Mouse (Mus musculus): Measurements from ENCODE around the gene Ccdc14. TPM values are rescaled to one million over a fixed set of nuclear protein-coding genes. Genes with fewer than 3 reads are reported as not detected.

The Ccdc14 gene
- polyA plus RNA-seq, 1 experiment from 2014 or later, result 8.5 TPM

DNA sequence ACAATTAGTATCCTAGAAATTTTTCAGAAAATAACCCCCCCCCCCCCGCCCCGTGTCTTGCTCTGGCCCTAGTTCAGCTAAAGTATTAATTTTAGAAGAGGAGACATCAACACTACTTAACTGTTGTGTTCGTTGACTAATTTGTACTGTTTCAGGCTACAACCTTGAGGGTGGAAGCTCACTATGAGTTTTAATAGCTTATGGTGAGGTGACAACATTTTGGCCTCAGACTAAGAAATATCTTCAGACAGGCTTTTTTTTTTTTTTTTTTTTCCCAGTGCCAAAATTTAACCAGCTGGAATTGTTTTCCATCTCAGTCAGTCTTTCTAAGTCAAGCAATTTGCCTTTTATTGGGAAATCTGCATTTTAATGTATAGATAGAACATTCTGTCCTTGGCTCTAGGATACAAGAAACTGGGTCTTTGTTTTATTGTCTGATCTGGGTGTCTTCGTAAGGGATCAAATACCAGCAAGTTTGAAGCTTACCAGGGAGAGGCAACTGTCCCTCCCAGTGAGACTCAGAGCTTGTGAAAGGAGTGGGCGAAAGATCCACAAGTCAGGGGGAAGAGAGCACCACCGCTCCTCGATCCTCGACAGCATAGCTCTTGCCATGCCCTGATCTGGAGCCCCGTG lies 73.7 kb downstream of the Ccdc14 start:
- no peaks in the 10 kb centered on the region for H3K4me1 ChIP-seq (replicated peaks; ENCODE audit: control insufficient read depth, insufficient read depth, low read length)
- H3K27me3 ChIP-seq (replicated peaks; ENCODE audit: control insufficient read depth, insufficient read depth, low read length), result no peaks in the 10 kb centered on the region
- H3K9me3 ChIP-seq (ENCODE audit: control insufficient read depth, low read length), result no peaks in the 10 kb centered on the region
- H3K4me2 ChIP-seq, result no peak overlapping the region
- no peaks in the 10 kb centered on the region for H3K36me3 ChIP-seq (ENCODE audit: control insufficient read depth, insufficient read depth, low read length)
- H3K27ac ChIP-seq (ENCODE audit: low read depth, low read length), result no peak overlapping the region
- no peak for DNase-seq (ENCODE audit: low spot score)
- 84% methylated on average over 9 of the region's 9 CpGs for WGBS
- H3K4me3 ChIP-seq (ENCODE audit: low read depth, low read length), result no peak overlapping the region
- no peak for ATAC-seq (replicated peaks; ENCODE audit: low FRiP score)
- H3K9ac ChIP-seq (ENCODE audit: low read depth, low read length), result no peak overlapping the region

DNA sequence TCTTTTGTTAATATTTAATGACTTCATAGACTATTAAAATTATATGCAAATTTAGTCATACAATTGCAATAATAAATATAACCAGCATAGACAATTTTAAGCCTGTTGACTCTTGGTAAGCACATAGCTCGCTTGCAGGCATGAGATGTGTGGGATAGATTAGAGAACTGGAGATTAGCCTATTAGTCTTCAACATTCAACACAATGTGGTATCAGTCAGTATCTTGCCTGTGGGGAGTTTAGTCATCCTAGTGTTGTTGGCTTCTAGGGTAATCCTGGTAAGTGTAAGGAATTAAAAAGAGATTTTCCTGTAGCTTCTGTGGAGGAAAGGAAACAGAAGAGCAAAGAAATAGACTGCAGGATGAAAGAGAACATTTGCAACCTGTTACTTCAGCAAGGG lies 75.2 kb downstream of the Ccdc14 start:
- H3K4me1 ChIP-seq (replicated peaks; ENCODE audit: control insufficient read depth, insufficient read depth, low read length), result no peaks in the 10 kb centered on the region
- ATAC-seq (replicated peaks; ENCODE audit: low FRiP score) (no peak), DNase-seq (ENCODE audit: low spot score) (no peak)
- H3K9ac ChIP-seq (ENCODE audit: low read depth, low read length), result no peak overlapping the region
- no peak overlapping the region for H3K27ac ChIP-seq (ENCODE audit: low read depth, low read length)
- no peak overlapping the region for H3K4me3 ChIP-seq (ENCODE audit: low read depth, low read length)
- WGBS, result 59% methylated on average over 1 of the region's 1 CpGs
- H3K4me2 ChIP-seq, result no peak overlapping the region
- H3K9me3 ChIP-seq (ENCODE audit: control insufficient read depth, low read length), result no peaks in the 10 kb centered on the region
- no peaks in the 10 kb centered on the region for H3K27me3 ChIP-seq (replicated peaks; ENCODE audit: control insufficient read depth, insufficient read depth, low read length)
- no peaks in the 10 kb centered on the region for H3K36me3 ChIP-seq (ENCODE audit: control insufficient read depth, insufficient read depth, low read length)

DNA sequence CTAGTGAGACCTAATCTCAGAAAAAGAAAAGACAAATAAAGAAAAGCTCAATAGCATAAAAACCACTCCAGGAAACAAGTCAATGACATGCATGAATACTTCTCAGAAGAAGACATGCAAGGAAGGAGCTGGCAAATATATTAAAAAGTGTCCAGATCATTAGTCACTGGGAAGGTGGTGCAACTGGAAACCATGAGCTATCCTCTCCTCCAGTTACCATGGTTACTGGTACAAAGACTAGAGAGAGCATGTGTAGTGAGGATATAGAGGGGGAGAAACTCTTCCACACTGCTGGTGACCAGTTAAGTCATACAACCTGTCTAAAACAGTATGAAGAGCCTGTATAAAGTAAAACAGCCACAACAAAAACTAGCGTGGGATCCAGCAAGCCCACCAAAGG lies 75.8 kb downstream of the Ccdc14 start:
- no peak overlapping the region for H3K4me2 ChIP-seq
- ATAC-seq (replicated peaks; ENCODE audit: low FRiP score) (no peak), DNase-seq (ENCODE audit: low spot score) (no peak)
- WGBS, result 83% methylated on average over 1 of the region's 1 CpGs
- no peak overlapping the region for H3K27ac ChIP-seq (ENCODE audit: low read depth, low read length)
- no peaks in the 10 kb centered on the region; the same call in 1 of the 2 replicates for H3K9me3 ChIP-seq (ENCODE audit: control insufficient read depth, low read length)
- H3K9ac ChIP-seq (ENCODE audit: low read depth, low read length), result no peak overlapping the region
- no peaks in the 10 kb centered on the region for H3K4me1 ChIP-seq (replicated peaks; ENCODE audit: control insufficient read depth, insufficient read depth, low read length)
- no peak overlapping the region for H3K4me3 ChIP-seq (ENCODE audit: low read depth, low read length)
- no peaks in the 10 kb centered on the region for H3K27me3 ChIP-seq (replicated peaks; ENCODE audit: control insufficient read depth, insufficient read depth, low read length)
- H3K36me3 ChIP-seq (ENCODE audit: control insufficient read depth, insufficient read depth, low read length), result no peaks in the 10 kb centered on the region

DNA sequence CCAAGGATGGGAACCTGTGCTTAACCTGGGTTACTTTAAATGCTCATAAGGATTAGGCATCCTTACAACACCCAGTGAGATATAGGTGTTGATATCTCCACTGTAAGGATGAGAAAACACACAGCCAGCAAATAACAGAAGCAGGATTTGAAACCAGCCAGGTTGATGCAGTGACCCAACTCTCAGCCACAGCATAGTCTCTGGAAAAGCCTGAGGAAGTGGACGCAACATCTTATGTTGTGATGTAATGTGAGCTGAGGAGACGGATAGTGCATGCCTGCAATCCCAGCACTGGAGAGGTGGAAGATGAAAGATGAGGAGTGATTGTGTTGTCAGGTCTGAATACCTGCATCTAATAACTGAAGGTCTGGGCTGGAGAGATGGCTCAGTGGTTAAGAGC lies 77.0 kb downstream of the Ccdc14 start:
- Histone ChIP-seq H3K4me2 (no peak overlapping the region), H3K27me3 (replicated peaks; ENCODE audit: control insufficient read depth, insufficient read depth, low read length) (no peaks in the 10 kb centered on the region), H3K4me3 (ENCODE audit: low read depth, low read length) (no peak overlapping the region), H3K36me3 (ENCODE audit: control insufficient read depth, insufficient read depth, low read length) (no peaks in the 10 kb centered on the region), H3K9me3 (ENCODE audit: control insufficient read depth, low read length) (no peaks in the 10 kb centered on the region; the same call in 1 of the 2 replicates), H3K9ac (ENCODE audit: low read depth, low read length) (no peak overlapping the region), H3K4me1 (replicated peaks; ENCODE audit: control insufficient read depth, insufficient read depth, low read length) (no peaks in the 10 kb centered on the region), H3K27ac (ENCODE audit: low read depth, low read length) (no peak overlapping the region)
- no peak for ATAC-seq (replicated peaks; ENCODE audit: low FRiP score)
- no peak for DNase-seq (ENCODE audit: low spot score)
- WGBS, result 88% methylated on average over 2 of the region's 2 CpGs

DNA sequence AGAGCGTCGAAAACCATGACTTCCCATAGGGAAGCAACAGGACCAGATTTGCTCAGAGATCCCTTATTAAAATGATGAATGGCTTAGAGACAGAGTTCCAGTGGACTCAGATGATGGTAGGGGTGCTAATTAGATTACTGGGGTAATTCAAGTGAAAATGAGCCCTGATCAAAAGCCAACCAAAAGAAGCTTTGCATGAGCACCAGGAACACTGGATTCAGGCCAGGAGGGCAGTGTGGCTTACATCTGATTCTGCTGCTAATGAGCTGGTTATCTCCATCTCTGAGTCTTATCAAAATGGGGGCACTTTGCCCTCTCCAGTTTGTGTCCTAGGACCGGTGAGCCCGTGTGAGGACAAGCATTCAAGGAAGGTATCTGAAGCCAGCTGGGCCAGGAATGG lies 78.0 kb downstream of the Ccdc14 start:
- ATAC-seq (replicated peaks; ENCODE audit: low FRiP score), result no peak
- H3K27me3 ChIP-seq (replicated peaks; ENCODE audit: control insufficient read depth, insufficient read depth, low read length), result no peaks in the 10 kb centered on the region
- H3K4me1 ChIP-seq (replicated peaks; ENCODE audit: control insufficient read depth, insufficient read depth, low read length), result no peaks in the 10 kb centered on the region
- no peak overlapping the region for H3K4me2 ChIP-seq
- WGBS, result 67% methylated on average over 4 of the region's 4 CpGs
- DNase-seq (ENCODE audit: low spot score), result no peak
- no peak overlapping the region for H3K4me3 ChIP-seq (ENCODE audit: low read depth, low read length)
- no peaks in the 10 kb centered on the region; the same call in 1 of the 2 replicates for H3K9me3 ChIP-seq (ENCODE audit: control insufficient read depth, low read length)
- H3K9ac ChIP-seq (ENCODE audit: low read depth, low read length), result no peak overlapping the region
- no peaks in the 10 kb centered on the region for H3K36me3 ChIP-seq (ENCODE audit: control insufficient read depth, insufficient read depth, low read length)
- H3K27ac ChIP-seq (ENCODE audit: low read depth, low read length), result no peak overlapping the region

DNA sequence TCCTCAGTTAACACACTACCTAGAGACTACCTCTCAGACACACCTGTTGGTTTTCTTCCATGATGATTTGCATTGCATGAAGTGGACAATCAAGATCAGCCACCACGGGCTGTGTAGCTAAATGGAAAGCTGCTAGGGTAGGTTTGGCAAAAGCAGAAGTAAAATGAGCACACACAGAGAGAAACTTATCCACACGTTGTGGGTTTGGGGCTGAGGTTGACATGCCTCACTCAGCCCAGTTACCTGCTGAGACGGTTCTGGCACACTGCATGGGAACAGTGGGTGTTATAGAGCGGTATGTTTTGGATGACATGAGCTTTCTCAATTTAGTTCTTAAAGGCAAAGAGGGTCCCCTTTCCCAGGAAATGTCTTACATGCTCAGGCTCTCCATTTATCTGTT lies 79.7 kb downstream of the Ccdc14 start:
- Histone ChIP-seq H3K27me3 (replicated peaks; ENCODE audit: control insufficient read depth, insufficient read depth, low read length) (no peaks in the 10 kb centered on the region), H3K9me3 (ENCODE audit: control insufficient read depth, low read length) (no peaks in the 10 kb centered on the region; the same call in 1 of the 2 replicates), H3K36me3 (ENCODE audit: control insufficient read depth, insufficient read depth, low read length) (no peaks in the 10 kb centered on the region), H3K27ac (ENCODE audit: low read depth, low read length) (no peak overlapping the region), H3K9ac (ENCODE audit: low read depth, low read length) (no peak overlapping the region), H3K4me3 (ENCODE audit: low read depth, low read length) (no peak overlapping the region), H3K4me1 (replicated peaks; ENCODE audit: control insufficient read depth, insufficient read depth, low read length) (no peaks in the 10 kb centered on the region), H3K4me2 (no peak overlapping the region)
- WGBS, result 63% methylated on average over 4 of the region's 4 CpGs
- DNase-seq (ENCODE audit: low spot score) (no peak), ATAC-seq (replicated peaks; ENCODE audit: low FRiP score) (no peak)

DNA sequence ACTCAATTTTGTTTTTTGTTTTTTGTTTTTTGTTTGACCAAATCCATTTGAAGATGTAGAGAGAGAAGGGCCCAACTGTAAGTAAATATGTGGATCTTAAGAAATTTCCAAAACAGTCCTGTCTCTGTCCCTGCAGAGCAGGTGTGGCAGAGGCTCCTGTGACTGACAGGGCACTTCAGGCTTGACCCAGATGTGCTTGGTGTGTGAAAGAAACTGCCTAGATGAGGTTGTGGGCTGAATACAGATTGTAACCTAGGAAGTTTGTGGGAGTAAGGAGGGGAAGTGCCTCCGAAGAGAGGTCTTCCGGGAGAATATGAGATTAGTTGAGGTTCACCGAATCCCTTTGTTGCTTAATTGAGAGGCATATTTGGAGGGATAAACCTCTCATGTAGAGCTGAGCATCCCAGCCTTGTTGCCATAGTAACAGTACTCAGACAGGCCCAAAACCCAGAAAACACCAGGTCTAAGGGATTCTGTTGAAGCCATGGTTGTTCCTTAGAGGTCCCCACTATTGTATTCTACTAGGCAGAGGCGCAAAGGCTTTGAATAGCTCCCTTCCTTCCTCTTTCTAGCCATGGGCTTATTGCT lies 82.1 kb downstream of the Ccdc14 start:
- Histone ChIP-seq H3K4me3 (ENCODE audit: low read depth, low read length) (no peak overlapping the region), H3K27me3 (replicated peaks; ENCODE audit: control insufficient read depth, insufficient read depth, low read length) (no peaks in the 10 kb centered on the region), H3K9ac (ENCODE audit: low read depth, low read length) (no peak overlapping the region), H3K4me1 (replicated peaks; ENCODE audit: control insufficient read depth, insufficient read depth, low read length) (no peaks in the 10 kb centered on the region), H3K27ac (ENCODE audit: low read depth, low read length) (no peak overlapping the region), H3K4me2 (no peak overlapping the region), H3K36me3 (ENCODE audit: control insufficient read depth, insufficient read depth, low read length) (no peaks in the 10 kb centered on the region), H3K9me3 (ENCODE audit: control insufficient read depth, low read length) (no peaks in the 10 kb centered on the region; the same call in 1 of the 2 replicates)
- ATAC-seq (replicated peaks; ENCODE audit: low FRiP score), result no peak
- 61% methylated on average over 4 of the region's 4 CpGs for WGBS
- no peak for DNase-seq (ENCODE audit: low spot score)
